Mouse (Mus musculus) bone marrow, adult 2 months (tissue): ENCODE results near the gene Pcmt1.

Experiments used
- CTCF ChIP-seq: fragments of 200-500 bp; IDR thresholded peaks from 2 replicates; pipeline ENCODE4 v1.5.1; 2011; ENCODE audit warnings: low read length, control low read depth; ENCODE audit not compliant: control insufficient read depth, insufficient read depth
- POLR2A ChIP-seq: fragments of 200-500 bp; IDR thresholded peaks from 2 replicates; pipeline ENCODE4 v1.6.1; 2011; ENCODE audit warnings: low read depth, mild to moderate bottlenecking, control low read depth, low read length, borderline replicate concordance; ENCODE audit not compliant: control insufficient read depth

GRCm38 (mm10) chr10:7645911-7646310, 35.0 kb downstream of the Pcmt1 start:
- no peak for TF ChIP-seq CTCF
- no peak for TF ChIP-seq POLR2A
